Mouse (Mus musculus) hindbrain, embryonic 14.5 days (tissue): ENCODE measurements at regions not wholly inside any gene's neighbourhood (a gene's known extent, or its start where the extent isn't known, plus 50 kb on each side); places are given as distances from the start of the nearest gene placed in this dataset.

Source experiments
- ATAC-seq: fragments of 200-750 bp; cut with Nextera tagmentation; 2 replicates; pipeline ENCODE4 v1.8.0; 2017; ENCODE audit warnings: moderate number of reproducible peaks, mild to moderate bottlenecking, moderate TSS enrichment, moderate library complexity; ENCODE audit not compliant: low FRiP score
- DNase-seq: peaks from one replicate; pipeline ENCODE4 v3.0.0-alpha.2; 2015; ENCODE audit warnings: low spot score
- H3K27ac ChIP-seq: fragments of 300-500 bp; sonication (generic); 2 replicates; pipeline ENCODE4 v1.5.1; 2014; ENCODE audit warnings: mild to moderate bottlenecking, moderate library complexity
- H3K27me3 ChIP-seq: fragments of 300-500 bp; sonication (generic); 2 replicates; pipeline ENCODE4 v1.6.1; 2014; ENCODE audit warnings: mild to moderate bottlenecking, low read length, mixed read lengths; ENCODE audit not compliant: control insufficient read depth, insufficient read depth
- H3K36me3 ChIP-seq: fragments of 300-500 bp; sonication (generic); replicated peaks from 2 replicates; pipeline ENCODE4 v1.6.1; 2014; ENCODE audit not compliant: control insufficient read depth, insufficient read depth
- H3K4me1 ChIP-seq: fragments of 300-500 bp; sonication (generic); replicated peaks from 2 replicates; pipeline ENCODE4 v1.6.1; 2014; ENCODE audit warnings: antibody characterized with exemption, low read length, mixed read lengths; ENCODE audit not compliant: control insufficient read depth, insufficient read depth
- H3K4me2 ChIP-seq: fragments of 300-500 bp; sonication (generic); replicated peaks from 2 replicates; pipeline ENCODE4 v1.6.1; 2014; ENCODE audit warnings: mild to moderate bottlenecking, moderate library complexity
- H3K4me3 ChIP-seq: fragments of 300-500 bp; sonication (generic); replicated peaks from 2 replicates; pipeline ENCODE4 v1.5.1; 2014; ENCODE audit warnings: mild to moderate bottlenecking, low read length
- H3K9ac ChIP-seq: fragments of 300-500 bp; sonication (generic); 2 replicates; pipeline ENCODE4 v1.6.1; 2014
- H3K9me3 ChIP-seq: fragments of 300-500 bp; sonication (generic); 2 replicates; pipeline ENCODE4 v1.6.1; 2016; ENCODE audit warnings: low read length; ENCODE audit not compliant: control insufficient read depth
- WGBS: fragments of 180-500 bp; shearing (Covaris S2); extraction: QIAGEN DNeasy Blood & Tissue Kit; methylation state at CpG from one replicate; pipeline ENCODE4 v1.1.7; 2014; 5-methylcytosine and 5-hydroxymethylcytosine counted together

DNA sequence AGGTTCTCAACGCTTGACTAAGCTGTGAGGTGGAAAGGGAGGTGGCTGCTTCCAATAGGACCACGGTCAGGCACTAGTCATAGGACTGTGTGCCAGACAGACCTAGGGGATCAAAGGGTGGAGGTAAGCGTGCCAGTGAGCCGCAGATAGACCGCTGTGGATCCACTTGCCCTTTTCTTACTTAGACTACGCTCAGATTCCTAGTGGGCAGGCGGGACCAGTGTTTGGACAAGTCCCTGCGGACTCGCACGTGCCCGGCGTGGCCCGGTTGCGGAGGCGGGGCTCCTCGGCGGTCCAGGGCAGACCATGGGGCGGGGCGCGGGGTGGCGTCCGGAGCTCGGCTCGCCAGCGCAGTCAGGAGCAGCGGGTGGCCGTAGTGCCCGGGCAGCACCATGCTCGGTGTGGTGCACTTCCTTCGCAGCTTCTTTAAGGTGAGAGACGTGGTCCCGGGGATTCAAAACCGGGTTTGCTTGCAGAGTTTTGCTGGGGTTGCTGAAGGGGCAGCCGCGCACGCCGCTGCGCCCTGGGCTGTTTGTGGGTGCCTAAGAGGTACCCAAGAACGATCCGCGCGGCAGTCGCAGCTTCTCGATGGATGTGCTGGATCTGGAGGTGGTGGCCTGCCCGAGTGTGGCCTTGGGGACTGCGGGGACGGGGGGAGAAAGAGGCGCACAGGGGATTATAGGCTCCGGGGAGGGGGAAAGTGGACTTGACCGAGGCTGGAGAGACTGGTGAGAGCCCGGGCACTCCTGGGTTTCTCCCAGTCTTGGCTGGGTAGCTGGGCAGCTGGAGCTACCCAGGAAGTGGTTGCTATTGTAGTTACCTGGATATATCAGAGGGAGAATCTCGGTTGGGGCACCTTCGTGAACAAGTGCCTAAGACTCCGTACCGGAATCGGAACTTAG, 98.6 kb downstream of the Amer3 start:
- no peaks in the 10 kb centered on the region for H3K9me3 ChIP-seq
- no peak for DNase-seq
- no peaks in the 10 kb centered on the region for H3K36me3 ChIP-seq
- ATAC-seq: peak; percentile 67
- peak overlapping the region; percentile 94 for H3K4me2 ChIP-seq
- WGBS: under 1% methylated on average over 56 of the region's 56 CpGs
- peaks cover 28% of the 10 kb centered on the region for H3K27me3 ChIP-seq
- peak overlapping the region; percentile 48 for H3K4me3 ChIP-seq
- 0 out of 2 replicates have a peak overlapping the region, but pooled peaks have one; percentile 9 for H3K27ac ChIP-seq
- H3K9ac ChIP-seq: peak overlapping the region; percentile 66
- H3K4me1 ChIP-seq: peaks cover 14% of the 10 kb centered on the region; the same call in 1 of the 2 replicates

DNA sequence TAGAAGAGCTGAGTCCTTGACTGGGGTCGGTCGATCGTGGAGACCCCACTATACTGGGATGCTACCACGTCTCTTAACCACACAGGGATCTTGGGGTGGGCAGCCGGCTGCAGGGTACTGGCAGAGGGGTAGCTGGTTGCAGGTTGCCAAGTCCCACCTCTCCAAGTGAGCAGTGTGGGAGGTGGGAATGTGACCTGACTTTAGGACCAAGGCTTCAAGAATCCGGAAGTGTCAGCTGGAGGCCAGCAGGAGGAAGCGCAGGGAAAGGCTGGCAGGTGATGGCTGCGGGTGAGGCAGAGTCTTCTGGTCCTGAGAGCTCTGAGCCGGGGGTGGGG, 99.2 kb downstream of the Amer3 start:
- Histone ChIP-seq H3K9me3 (no peaks in the 10 kb centered on the region), H3K27ac (0 out of 2 replicates have a peak overlapping the region, but pooled peaks have one; percentile 9), H3K27me3 (peaks cover 28% of the 10 kb centered on the region), H3K4me1 (peaks cover 14% of the 10 kb centered on the region; the same call in 1 of the 2 replicates), H3K4me2 (peak overlapping the region; percentile 94), H3K36me3 (no peaks in the 10 kb centered on the region), H3K9ac (peak overlapping the region; percentile 66), H3K4me3 (peak overlapping the region; percentile 48)
- no peak for DNase-seq
- no peak for ATAC-seq
- WGBS: under 1% methylated on average over 9 of the region's 9 CpGs

DNA sequence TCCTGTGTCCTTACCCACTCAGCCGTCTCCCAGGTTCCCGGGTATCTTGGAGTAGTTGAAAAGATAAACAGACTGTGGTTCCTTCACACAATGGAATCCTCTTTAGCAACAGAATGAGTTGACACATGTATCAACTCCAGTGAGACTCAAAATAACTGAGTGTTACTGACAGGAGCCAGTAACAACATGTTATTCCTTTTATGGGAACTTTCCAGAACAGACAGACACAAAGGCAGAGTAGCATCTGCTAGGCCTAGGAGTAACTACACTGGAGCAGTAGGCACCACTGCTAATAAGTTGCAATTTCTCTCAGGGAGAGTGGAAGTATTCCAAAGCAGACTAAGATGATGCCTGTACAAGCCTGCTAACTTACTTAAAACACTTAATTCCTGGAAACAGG, 107.1 kb downstream of the Amer3 start:
- DNase-seq (no peak), ATAC-seq (no peak)
- Histone ChIP-seq H3K4me2 (no peak overlapping the region), H3K4me1 (no peaks in the 10 kb centered on the region), H3K36me3 (no peaks in the 10 kb centered on the region), H3K9me3 (no peaks in the 10 kb centered on the region), H3K4me3 (no peak overlapping the region), H3K9ac (no peak overlapping the region), H3K27ac (no peak overlapping the region), H3K27me3 (no peaks in the 10 kb centered on the region)
- WGBS: 73% methylated on average over 2 of the region's 2 CpGs

DNA sequence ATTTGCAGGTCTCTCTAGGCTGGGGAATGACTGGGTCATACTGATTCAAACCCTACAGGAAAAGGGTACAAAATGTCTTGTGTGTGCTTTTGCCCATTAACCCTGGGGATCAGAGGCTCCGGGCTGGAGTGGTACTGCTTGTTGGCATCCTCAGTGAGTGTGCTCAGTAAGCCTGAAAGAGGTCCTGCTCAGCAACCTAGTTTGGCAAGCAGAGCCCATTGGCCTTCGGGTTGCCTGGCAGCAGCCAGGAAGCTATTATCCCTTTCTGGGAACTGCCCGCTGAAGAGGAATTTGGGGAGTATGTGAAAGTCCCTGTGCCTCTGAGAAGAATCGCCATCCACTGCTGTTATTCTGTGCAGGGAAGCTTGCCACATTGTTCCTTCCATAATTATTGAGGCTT, 117.1 kb downstream of the Amer3 start:
- Histone ChIP-seq H3K9me3 (no peaks in the 10 kb centered on the region), H3K4me3 (no peak overlapping the region), H3K36me3 (no peaks in the 10 kb centered on the region), H3K27ac (peak overlapping the region; percentile 52), H3K4me1 (0 out of 2 replicates have a peak, but pooled peaks cover 7% of the 10 kb centered on the region), H3K27me3 (no peaks in the 10 kb centered on the region), H3K9ac (no peak overlapping the region), H3K4me2 (0 out of 2 replicates have a peak overlapping the region, but pooled peaks have one; percentile 7)
- DNase-seq: peak; percentile 60
- WGBS: 50% methylated on average over 4 of the region's 4 CpGs
- peak; percentile 75; the same call in 1 of the 2 replicates for ATAC-seq

DNA sequence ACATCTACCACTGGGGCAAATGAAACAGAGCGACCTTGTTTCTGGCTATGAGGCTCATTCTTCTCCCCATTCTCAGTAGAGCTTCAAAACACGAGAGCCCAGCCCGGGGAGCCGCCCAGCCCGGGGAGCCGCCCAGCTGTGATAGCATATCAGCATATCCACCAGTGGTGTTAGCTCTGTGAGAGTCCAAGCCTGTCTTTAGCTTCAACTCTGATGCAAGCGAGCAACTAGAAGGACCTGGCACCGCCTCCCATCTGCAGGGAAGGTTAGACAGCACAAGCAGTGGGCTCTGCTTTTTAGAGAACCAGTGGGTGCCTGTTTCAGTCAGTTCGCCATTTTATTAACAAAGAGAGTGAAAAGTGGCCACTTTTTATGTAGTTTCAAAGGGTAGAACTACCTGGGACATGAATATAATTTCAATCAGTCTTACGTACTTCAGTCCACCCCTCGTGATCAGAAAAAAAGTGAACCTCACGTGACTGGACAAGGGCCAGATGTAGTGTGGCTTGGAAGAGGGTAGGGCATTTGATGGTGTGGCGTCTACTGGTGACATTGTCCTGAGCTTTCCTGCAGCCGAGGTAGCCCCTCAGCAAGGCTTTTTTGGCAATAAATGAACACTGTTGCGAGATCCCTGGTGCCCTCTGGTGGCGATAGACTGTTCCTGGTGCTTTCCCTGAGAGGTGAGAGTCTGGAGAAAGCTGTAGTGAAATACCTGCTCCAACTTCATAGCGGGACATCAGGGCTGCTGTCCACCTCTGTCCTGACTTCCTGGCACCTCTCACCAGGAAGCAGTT, 121.0 kb downstream of the Amer3 start:
- WGBS: 45% methylated on average over 17 of the region's 17 CpGs
- DNase-seq: peak; percentile 82
- Histone ChIP-seq H3K4me2 (peak overlapping the region; percentile 23; the same call in 1 of the 2 replicates), H3K27ac (0 out of 2 replicates have a peak overlapping the region, but pooled peaks have one; percentile 9), H3K4me1 (0 out of 2 replicates have a peak, but pooled peaks cover 7% of the 10 kb centered on the region), H3K27me3 (no peaks in the 10 kb centered on the region), H3K9ac (no peak overlapping the region), H3K36me3 (no peaks in the 10 kb centered on the region), H3K9me3 (no peaks in the 10 kb centered on the region), H3K4me3 (no peak overlapping the region)
- ATAC-seq: peak; percentile 36; the same call in 1 of the 2 replicates

DNA sequence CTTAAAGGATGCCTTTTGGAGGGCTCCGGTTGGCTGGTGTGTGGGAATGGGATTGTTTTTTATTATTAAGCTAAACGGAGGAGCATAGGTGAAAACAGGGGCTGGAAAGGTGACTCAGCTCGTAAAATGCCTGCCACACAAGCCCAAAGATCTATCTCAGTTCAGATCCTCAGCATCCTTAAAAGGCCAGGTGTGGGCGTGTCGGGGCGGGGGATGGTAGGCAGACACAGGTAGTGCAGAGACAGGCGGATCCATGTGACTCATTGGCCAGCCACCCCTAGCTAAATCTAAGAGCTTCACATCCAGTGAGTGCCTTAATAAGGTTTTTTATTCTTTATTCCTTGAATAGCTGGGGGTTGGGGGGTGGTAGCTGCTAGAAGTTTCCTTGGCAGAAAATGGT, 122.0 kb downstream of the Amer3 start:
- Histone ChIP-seq H3K27me3 (no peaks in the 10 kb centered on the region), H3K9me3 (no peaks in the 10 kb centered on the region), H3K4me3 (no peak overlapping the region), H3K4me2 (no peak overlapping the region), H3K27ac (0 out of 2 replicates have a peak overlapping the region, but pooled peaks have one; percentile 9), H3K9ac (no peak overlapping the region), H3K4me1 (0 out of 2 replicates have a peak, but pooled peaks cover 7% of the 10 kb centered on the region), H3K36me3 (no peaks in the 10 kb centered on the region)
- WGBS: 86% methylated on average over 7 of the region's 7 CpGs
- ATAC-seq: no peak
- DNase-seq: no peak

DNA sequence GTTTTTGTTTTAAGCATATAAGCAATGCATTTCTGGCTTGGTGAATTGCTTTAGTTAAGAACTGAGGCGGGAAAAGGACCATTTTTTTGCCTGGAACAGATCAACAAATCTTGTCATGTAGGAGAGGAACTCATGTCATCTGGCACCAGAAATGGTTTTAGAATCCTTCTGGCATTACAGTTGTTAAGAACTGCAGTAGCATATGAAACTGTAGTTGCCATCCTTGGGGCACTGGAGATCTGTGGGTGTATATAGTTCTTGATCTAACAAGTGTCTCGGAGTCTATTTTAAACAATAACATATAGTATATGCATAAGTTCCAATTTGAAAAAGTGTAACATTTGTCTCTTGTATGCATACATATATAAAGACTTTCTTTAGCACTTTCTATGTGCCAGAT, 129.6 kb downstream of the Amer3 start:
- WGBS: 90% methylated on average over 2 of the region's 2 CpGs
- Histone ChIP-seq H3K27ac (no peak overlapping the region), H3K36me3 (no peaks in the 10 kb centered on the region), H3K9ac (no peak overlapping the region), H3K27me3 (no peaks in the 10 kb centered on the region), H3K4me1 (no peaks in the 10 kb centered on the region), H3K4me3 (no peak overlapping the region), H3K4me2 (no peak overlapping the region), H3K9me3 (no peaks in the 10 kb centered on the region)
- DNase-seq: no peak
- no peak for ATAC-seq

DNA sequence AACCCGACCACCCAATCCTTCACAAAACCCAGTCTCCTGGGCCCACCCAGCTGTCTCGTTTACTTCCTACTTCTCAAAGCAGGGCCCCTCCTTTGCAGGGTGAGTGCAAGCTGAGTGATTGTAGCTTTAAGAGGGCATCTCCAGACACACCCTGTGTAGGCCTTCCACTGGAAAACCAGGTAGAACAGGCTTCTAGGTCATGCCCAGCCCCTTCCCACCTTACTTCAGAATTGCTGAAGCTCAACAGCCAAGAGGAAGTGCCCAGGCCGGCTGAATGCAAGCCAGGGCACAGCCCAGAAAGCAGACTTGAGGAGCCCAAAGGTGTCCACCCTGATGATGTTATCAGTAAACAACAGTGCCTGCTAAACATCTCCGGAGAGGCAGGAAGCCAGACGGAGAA, 120.2 kb downstream of the Fam168b start:
- no peak overlapping the region for H3K4me2 ChIP-seq
- no peak overlapping the region for H3K9ac ChIP-seq
- H3K4me1 ChIP-seq: no peaks in the 10 kb centered on the region
- ATAC-seq (no peak), DNase-seq (no peak)
- no peaks in the 10 kb centered on the region for H3K27me3 ChIP-seq
- WGBS: 86% methylated on average over 5 of the region's 5 CpGs
- no peaks in the 10 kb centered on the region for H3K9me3 ChIP-seq
- H3K4me3 ChIP-seq: no peak overlapping the region
- no peak overlapping the region for H3K27ac ChIP-seq
- no peaks in the 10 kb centered on the region for H3K36me3 ChIP-seq

DNA sequence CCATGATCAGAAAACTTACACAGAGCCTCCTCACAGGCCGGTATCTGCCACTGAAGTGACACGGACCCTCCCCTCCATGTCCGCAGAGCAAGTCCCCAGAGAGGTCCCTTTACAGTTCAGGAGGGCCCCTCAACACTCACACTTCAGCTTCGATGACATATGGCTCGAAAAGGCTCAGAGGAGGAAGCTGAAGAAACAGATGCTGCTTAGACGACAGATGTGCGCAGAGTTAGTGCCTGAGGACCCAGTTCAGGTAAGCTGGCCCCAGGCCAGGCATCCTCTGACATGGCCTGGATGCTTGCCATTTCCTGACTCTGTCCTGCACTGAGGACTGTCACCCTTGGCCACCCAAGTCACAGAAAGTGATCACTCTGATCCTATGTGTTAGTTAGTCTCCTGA, 110.7 kb downstream of the Fam168b start:
- no peak overlapping the region for H3K4me2 ChIP-seq

More for the DNA sequence above, 110.7 kb downstream of the Fam168b start:
- no peaks in the 10 kb centered on the region for H3K27me3 ChIP-seq
- H3K4me3 ChIP-seq: no peak overlapping the region
- WGBS: 70% methylated on average over 7 of the region's 7 CpGs
- H3K9me3 ChIP-seq: no peaks in the 10 kb centered on the region
- no peaks in the 10 kb centered on the region for H3K36me3 ChIP-seq
- H3K4me1 ChIP-seq: no peaks in the 10 kb centered on the region
- no peak overlapping the region for H3K27ac ChIP-seq
- ATAC-seq: 0 out of 2 replicates have a peak, but pooled peaks have one; percentile 24
- no peak overlapping the region for H3K9ac ChIP-seq
- no peak for DNase-seq
